Mouse (Mus musculus): ENCODE results near the gene Cdc42ep5.
A peak's percentile ranks its signal among the peaks of the same experiment; 100 is the strongest.

Gene Cdc42ep5

DNA sequence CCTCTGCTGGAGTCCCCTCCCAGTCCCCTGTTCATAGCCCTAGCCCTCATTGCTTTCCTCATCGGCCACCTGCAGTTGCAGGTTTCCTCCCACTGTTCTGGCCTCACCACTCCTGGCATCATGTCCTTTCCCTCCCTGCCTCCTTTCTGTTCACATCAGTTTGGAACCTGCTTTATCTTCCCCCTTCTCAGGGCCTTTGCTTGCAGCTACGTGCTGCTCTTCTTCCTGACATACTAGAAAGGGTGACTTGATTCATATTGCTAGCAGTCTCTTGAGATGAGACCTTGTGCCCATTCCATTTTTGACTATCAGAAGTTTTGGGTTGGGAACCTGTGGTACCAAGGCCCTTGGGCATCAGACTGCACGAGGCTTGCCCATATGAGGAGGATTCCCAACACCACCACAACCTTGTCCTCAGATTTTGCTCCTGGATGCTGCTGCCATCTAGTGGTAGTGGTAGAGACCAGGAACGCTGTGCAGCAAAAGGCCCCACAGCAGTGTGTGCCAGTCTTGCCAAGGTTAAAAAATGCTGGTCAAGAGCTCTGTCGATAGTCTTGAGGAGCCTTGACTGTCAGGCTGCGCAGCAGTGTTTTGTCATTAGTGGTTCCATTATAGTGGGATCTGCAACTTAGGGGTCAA, 19.0 kb downstream of the Cdc42ep5 start:
- peak; percentile 44 for DNase-seq (ENCODE audit: low spot score)

DNA sequence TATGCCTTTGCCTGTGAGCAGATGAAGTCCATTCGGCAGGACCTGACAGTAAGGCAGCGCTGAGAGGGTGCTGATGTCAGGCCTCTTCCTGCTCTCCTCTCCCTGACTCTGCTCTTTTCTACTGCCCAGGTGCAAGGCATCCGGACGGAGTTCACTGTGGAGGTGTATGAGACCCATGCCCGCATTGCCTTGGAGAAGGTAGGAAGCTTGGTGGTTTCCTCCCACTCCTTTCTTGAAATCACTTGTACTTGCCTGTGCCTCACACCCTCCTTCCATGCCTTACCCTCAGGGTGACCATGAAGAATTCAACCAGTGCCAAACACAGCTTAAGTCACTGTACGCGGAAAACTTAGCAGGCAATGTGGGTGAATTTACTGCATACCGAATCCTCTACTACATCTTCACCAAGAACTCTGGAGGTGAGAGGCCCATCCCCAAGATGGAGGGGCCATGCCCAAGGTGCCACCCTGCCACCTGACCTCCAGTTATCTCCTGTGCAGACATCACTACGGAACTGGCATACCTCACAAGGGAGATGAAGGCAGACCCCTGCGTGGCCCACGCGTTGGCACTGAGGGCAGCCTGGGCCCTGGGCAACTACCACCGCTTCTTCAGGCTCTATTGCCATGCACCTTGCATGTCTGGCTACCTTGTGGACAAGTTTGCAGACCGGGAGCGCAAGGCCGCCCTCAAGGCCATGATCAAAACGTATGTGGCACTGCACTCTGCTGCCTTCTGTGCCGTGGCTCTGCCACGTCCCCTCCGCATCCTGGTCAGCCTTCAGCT, 19.7 kb downstream of the Cdc42ep5 start:
- DNase-seq (ENCODE audit: low spot score), result no peak

GRCm38 (mm10) chr7:4144046-4144445, 20.6 kb downstream of the Cdc42ep5 start:
- no peak for DNase-seq (ENCODE audit: low spot score)

GRCm38 (mm10) chr7:4143506-4143905, 21.2 kb downstream of the Cdc42ep5 start:
- DNase-seq (ENCODE audit: low spot score), result no peak

GRCm38 (mm10) chr7:4142796-4143445, 21.7 kb downstream of the Cdc42ep5 start:
- DNase-seq (ENCODE audit: low spot score), result no peak

DNA sequence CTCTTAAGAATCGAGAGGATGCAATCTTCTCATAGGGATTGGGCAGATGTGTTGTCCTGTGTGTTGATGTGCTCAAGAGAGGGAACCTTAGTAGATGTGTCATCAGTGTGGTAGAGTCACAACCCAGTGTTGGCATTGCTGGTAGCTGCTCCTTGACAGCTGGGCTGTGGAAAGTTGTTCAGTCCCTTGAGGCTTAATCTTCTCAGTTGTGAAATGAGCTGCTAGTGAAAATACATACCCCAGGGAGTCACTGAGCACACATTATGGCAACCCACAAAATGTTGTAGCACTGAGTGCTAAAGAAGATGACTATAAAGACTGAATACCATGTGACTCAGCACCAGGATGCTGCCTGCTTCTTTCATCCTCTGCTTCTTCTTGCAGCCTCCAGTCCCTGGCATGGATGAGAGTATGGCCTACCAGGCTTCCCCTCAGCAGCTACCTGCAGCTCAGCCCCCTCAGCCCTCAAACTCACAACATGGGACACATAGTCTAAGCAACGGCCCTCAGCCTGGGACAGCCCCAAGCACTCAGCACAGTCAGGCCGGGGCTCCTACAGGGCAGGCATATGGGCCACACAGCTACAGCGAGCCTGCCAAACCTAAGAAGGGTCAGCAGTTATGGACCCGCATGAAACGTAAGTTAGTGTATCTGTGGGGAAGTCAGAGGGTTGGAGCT, 22.9 kb downstream of the Cdc42ep5 start:
- no peak for DNase-seq (ENCODE audit: low spot score)

DNA sequence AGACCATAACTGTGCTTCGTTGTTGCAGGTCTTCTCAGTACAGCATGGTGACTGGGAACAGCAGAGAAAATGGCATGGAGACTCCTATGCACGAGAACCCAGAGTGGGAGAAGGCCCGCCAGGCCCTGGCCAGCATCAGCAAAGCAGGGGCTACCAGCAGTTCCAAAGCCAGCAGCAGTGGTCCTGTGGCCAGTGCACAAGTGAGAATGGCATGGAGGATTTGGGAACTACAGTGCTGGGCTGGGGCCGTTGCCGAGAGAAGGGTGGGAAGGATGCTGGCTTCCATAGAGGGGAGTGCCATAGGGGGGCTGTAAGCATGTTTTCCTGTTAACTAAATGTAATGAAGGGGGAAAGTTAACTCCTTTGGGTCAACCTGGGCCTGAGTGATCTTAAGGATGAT, 25.3 kb downstream of the Cdc42ep5 start:
- no peak for DNase-seq (ENCODE audit: low spot score)

GRCm38 (mm10) chr7:4138671-4139070, 26.0 kb downstream of the Cdc42ep5 start:
- DNase-seq (ENCODE audit: low spot score), result no peak

- no peak for DNase-seq (ENCODE audit: low spot score)
Observed at GRCm38 (mm10) chr7:4138181-4138580, 26.5 kb downstream of the Cdc42ep5 start.

GRCm38 (mm10) chr7:4137746-4138145, 26.9 kb downstream of the Cdc42ep5 start:
- no peak for DNase-seq (ENCODE audit: low spot score)

DNA sequence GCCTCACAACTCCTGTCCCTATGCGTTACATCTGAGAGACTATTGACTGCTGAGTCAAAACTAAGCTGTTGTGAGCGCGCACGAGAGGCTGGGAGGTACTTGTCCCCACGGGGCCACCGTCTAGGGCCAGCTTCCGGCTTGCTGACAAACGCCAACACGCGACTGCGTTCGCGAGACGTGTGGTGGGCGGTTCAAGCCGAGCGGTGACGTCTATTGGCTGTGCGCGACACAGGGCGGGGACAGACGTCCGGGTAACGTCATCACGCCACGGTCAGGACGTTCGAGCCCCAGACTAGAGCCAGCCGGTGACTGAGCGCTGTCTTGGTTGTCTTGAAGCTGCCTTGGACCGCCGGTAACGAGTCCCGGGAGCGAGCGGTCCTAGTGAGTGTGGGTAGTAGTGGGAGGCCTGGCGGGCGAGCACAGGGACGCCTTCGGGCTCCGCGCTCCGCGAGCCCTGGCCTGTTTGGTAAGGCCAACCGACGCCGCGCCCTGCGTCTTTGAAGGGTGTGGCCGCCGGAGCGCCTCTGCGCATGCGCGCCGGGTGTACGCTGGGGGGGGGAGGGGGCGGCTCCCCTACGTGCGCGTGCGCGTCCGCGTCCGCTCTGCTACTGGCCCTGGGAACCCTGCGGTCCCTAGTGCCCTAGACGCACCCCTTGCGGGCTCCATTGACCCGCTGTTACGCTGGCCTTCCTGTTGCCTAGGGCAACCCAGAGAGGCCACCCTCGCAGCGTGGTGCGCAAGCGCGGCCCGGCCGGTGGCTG, 27.7 kb downstream of the Cdc42ep5 start, which contains the start of gene Leng8:
Leng8 (plus strand) TSS at position 269 of the 761 bp plus-strand sequence.
- DNase-seq (ENCODE audit: low spot score), result peak; percentile 97

DNA sequence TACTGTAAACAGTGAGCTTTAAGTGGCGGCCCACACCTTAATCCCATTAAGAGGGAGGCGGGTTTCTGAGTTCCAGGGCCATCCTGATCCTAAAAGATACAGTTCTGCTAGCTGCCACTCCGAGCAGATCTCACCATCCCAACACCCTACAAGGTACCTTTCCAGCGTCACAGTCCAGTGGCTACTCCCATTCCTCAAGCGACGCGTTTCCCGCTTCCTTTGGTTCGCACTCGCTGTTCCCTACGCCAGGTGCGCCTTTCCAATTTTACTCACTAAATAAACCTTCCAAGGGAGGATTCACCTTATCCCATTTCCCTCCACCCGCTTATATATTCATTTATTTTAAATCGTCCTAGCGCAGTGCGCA, 28.3 kb downstream of the Cdc42ep5 start:
- DNase-seq (ENCODE audit: low spot score), result no peak

DNA sequence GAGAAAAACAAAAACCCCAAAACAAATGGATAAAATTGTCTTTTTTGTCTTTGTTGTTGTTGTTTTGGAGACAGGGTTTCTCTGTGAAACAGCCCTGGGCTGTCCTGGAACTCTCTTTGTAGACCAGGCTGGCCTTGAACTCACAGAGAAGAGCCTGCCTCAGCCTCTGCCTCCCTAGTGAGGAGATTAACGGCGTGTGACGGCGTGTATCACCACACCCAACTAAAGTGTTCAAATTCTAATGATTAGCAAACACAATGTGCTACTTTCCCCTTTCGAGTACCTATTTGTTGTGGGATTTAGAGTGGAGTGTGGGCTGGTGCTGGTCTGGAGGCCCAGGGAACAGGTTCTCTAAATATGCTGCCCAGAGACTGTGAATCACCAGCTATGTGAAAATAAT, 29.7 kb downstream of the Cdc42ep5 start:
- no peak for DNase-seq (ENCODE audit: low spot score)

DNA sequence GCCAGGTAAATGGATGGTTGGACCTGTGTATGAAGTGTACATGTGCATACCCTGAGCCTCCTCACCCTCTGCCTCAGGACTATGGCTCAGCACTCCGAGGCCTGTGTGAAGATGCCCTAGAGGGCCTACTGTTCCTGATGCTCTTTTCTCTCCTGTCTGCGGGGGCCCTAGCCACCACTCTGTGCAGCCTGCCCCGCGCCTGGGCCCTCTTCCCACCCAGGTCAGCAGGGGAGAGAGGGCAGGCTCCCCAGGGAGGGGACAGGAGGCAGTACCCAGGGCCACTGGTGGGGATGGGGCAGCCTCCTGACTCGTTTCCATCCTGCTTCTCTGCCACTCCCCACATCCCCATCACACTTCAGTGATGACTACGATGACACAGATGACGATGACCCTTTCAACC, 31.7 kb downstream of the Cdc42ep5 start:
- no peak for DNase-seq (ENCODE audit: low spot score)

GRCm38 (mm10) chr7:4132581-4132980, 32.1 kb downstream of the Cdc42ep5 start:
- DNase-seq (ENCODE audit: low spot score), result no peak

- no peak for DNase-seq (ENCODE audit: low spot score)
Observed at GRCm38 (mm10) chr7:4131964-4132363, 32.7 kb downstream of the Cdc42ep5 start.

- peak; percentile 77 for DNase-seq (ENCODE audit: low spot score)
Observed at GRCm38 (mm10) chr7:4130686-4131452, 33.8 kb downstream of the Cdc42ep5 start.

- no peak for DNase-seq (ENCODE audit: low spot score)
Observed at GRCm38 (mm10) chr7:4128860-4129259, 35.8 kb downstream of the Cdc42ep5 start.

- no peak for DNase-seq (ENCODE audit: low spot score)
Observed at GRCm38 (mm10) chr7:4127894-4128293, 36.8 kb downstream of the Cdc42ep5 start.

- DNase-seq (ENCODE audit: low spot score), result no peak
Observed at GRCm38 (mm10) chr7:4126992-4127785, 37.5 kb downstream of the Cdc42ep5 start.
